Mouse (Mus musculus) liver, embryonic 14.5 days (tissue): Measurements from ENCODE around the gene Arhgap27.

Source experiments
- CTCF ChIP-seq: IDR thresholded peaks from 2 replicates; pipeline ENCODE4 v1.5.1; 2016; ENCODE audit warnings: antibody characterized with exemption, low read depth, control low read depth
- EP300 ChIP-seq: IDR thresholded peaks from 2 replicates; pipeline ENCODE4 v1.6.1; 2016; ENCODE audit warnings: antibody characterized with exemption, low read depth

GRCm38 (mm10) chr11:103345408-103346091 lies 17.9 kb downstream of the Arhgap27 start:
- TF ChIP-seq EP300 (no peak), CTCF (no peak)
